ENCODE assay signal across 19 mouse cellular contexts in genomic region chr4:53356374-53356773, GRCm38 (mm10).
DNase-seq lines count a peak whose midpoint lies in the region; ATAC-seq and TF ChIP-seq lines count a peak whose summit lies in the region.
"Had no signal": no experiment of that assay in that cellular context is flagged by ENCODE, and none has a peak within 500 bp of the region (broad histone marks: within the 10 kb centered on the region; RNA-seq: fewer than 3 reads in every experiment).

No protein-coding gene starts in this region.

- H3K79me2 ChIP-seq in MEL (ENCODE audit: control insufficient read depth, insufficient read depth, low read length, poor library complexity) = no peaks in the 10 kb centered on the region

- TF ChIP-seq POLR2A in MEL (IDR thresholded peaks at IDR 0.05; ENCODE audit: control insufficient read depth in 1 of 2, insufficient read depth in 1 of 2, low read depth in 1 of 2, low read length in 2 of 2, poor library complexity in 1 of 2) = no peak
- TF ChIP-seq POLR2A in cortical plate, adult 2 months (IDR thresholded peaks at IDR 0.05; ENCODE audit: extremely low read depth, insufficient read depth, low read length) = no peak

- no peak overlapping the region for H3K9ac ChIP-seq in intestine, postnatal 0 days (ENCODE audit: low read depth, low read length)
- no peak overlapping the region for H3K9ac ChIP-seq in intestine, embryonic 15.5 days
- H3K9ac ChIP-seq in liver, postnatal 0 days (replicated peaks) = no peak overlapping the region
- H3K9ac ChIP-seq in liver, embryonic 12.5 days = no peak overlapping the region
- no peak overlapping the region for H3K9ac ChIP-seq in MEL (ENCODE audit: control insufficient read depth, low read depth, low read length, poor library complexity, severe bottlenecking)
- H3K9ac ChIP-seq: embryonic facial prominence, embryonic 15.5 days; hindbrain, embryonic 12.5 days; limb, embryonic 13.5 days had no signal

- H3K4me3 ChIP-seq in intestine, postnatal 0 days (ENCODE audit: low read depth, low read length) = no peak overlapping the region
- H3K4me3 ChIP-seq in intestine, embryonic 15.5 days (replicated peaks) = no peak overlapping the region
- no peak overlapping the region for H3K4me3 ChIP-seq in liver, postnatal 0 days (ENCODE audit: low read depth, low read length)
- H3K4me3 ChIP-seq in liver, embryonic 12.5 days = no peak overlapping the region
- H3K4me3 ChIP-seq in MEL (ENCODE audit: control insufficient read depth in 1 of 2, insufficient read depth in 1 of 2, low read depth in 2 of 2, low read length in 2 of 2) = no peak overlapping the region
- no peak overlapping the region for H3K4me3 ChIP-seq in cortical plate, adult 2 months (ENCODE audit: insufficient read depth, low read length)
- H3K4me3 ChIP-seq: embryonic facial prominence, embryonic 15.5 days; hindbrain, embryonic 12.5 days; limb, embryonic 13.5 days; megakaryocyte, embryonic 14.5 days had no signal

- no peaks in the 10 kb centered on the region; the same call in 1 of the 2 replicates for H3K27me3 ChIP-seq in intestine, postnatal 0 days (replicated peaks; ENCODE audit: control insufficient read depth, insufficient read depth, low read length)
- H3K27me3 ChIP-seq in intestine, embryonic 15.5 days (replicated peaks) = no peaks in the 10 kb centered on the region
- no peaks in the 10 kb centered on the region for H3K27me3 ChIP-seq in liver, postnatal 0 days (ENCODE audit: insufficient read depth, low read length)
- H3K27me3 ChIP-seq in liver, embryonic 12.5 days (replicated peaks) = no peaks in the 10 kb centered on the region
- no peaks in the 10 kb centered on the region; a peak in 1 of 4 replicates for H3K27me3 ChIP-seq in MEL (ENCODE audit: control insufficient read depth in 1 of 2, insufficient read depth in 2 of 2, low read length in 2 of 2)
- H3K27me3 ChIP-seq: embryonic facial prominence, embryonic 15.5 days; hindbrain, embryonic 12.5 days; limb, embryonic 13.5 days had no signal

- no peak overlapping the region for H3K27ac ChIP-seq in intestine, postnatal 0 days (ENCODE audit: low read depth, low read length)
- no peak overlapping the region for H3K27ac ChIP-seq in intestine, embryonic 15.5 days
- H3K27ac ChIP-seq in liver, postnatal 0 days (ENCODE audit: low read depth) = no peak overlapping the region
- H3K27ac ChIP-seq in liver, embryonic 12.5 days = no peak overlapping the region
- H3K27ac ChIP-seq in MEL (ENCODE audit: control insufficient read depth, low read depth, low read length) = no peak overlapping the region
- H3K27ac ChIP-seq in cortical plate, adult 2 months (ENCODE audit: insufficient read depth, low read length) = no peak overlapping the region
- H3K27ac ChIP-seq: embryonic facial prominence, embryonic 15.5 days; hindbrain, embryonic 12.5 days; limb, embryonic 13.5 days had no signal

- H3K4me2 ChIP-seq in intestine, postnatal 0 days (replicated peaks; ENCODE audit: low read depth) = no peak overlapping the region
- H3K4me2 ChIP-seq in intestine, embryonic 15.5 days (replicated peaks) = no peak overlapping the region
- no peak overlapping the region for H3K4me2 ChIP-seq in liver, postnatal 0 days (ENCODE audit: low read depth, low read length)
- no peak overlapping the region for H3K4me2 ChIP-seq in liver, embryonic 12.5 days
- H3K4me2 ChIP-seq: embryonic facial prominence, embryonic 15.5 days; hindbrain, embryonic 12.5 days; limb, embryonic 13.5 days had no signal

- peak; percentile 34 for TF ChIP-seq CTCF in intestine, postnatal 0 days (IDR thresholded peaks at IDR 0.05; ENCODE audit: low read depth)
- peak; percentile 34 for TF ChIP-seq CTCF in liver, postnatal 0 days (IDR thresholded peaks at IDR 0.05; ENCODE audit: low read depth)
- peak in 1 of 3 experiments; percentile 42; a peak in 3 of 6 replicates for TF ChIP-seq CTCF in MEL (IDR thresholded peaks at IDR 0.05 in 2 of 3, conservative IDR thresholded peaks at IDR 0.05 in 1 of 3; ENCODE audit: control insufficient read depth in 1 of 3, insufficient read depth in 1 of 3, low read depth in 2 of 3, low read length in 3 of 3, poor library complexity in 1 of 3, severe bottlenecking in 1 of 3)
- 0 out of 2 replicates have a peak, but pooled peaks have one; percentile 21 for TF ChIP-seq CTCF in cortical plate, adult 2 months (IDR thresholded peaks at IDR 0.05; ENCODE audit: extremely low read depth, insufficient read depth, low read length)

- no peak for DNase-seq in liver, postnatal 0 days
- DNase-seq in MEL (ENCODE audit: low read depth, low spot score) = no peak
- no peak for DNase-seq in retina, embryonic 14.5 days (ENCODE audit: low spot score)
- DNase-seq in thymus, postnatal 14 days = no peak
- DNase-seq: adrenal gland, adult 2 months; cerebellum, adult 9-10 months; gastrocnemius, postnatal 14 days; heart, postnatal 10 days; spleen, adult 18-20 months had no signal

- no peak for ATAC-seq in intestine, postnatal 0 days
- ATAC-seq in intestine, embryonic 15.5 days = no peak
- no peak for ATAC-seq in liver, postnatal 0 days
- ATAC-seq in liver, embryonic 12.5 days = no peak
- ATAC-seq: intestine, embryonic 16.5 days; midbrain, embryonic 16.5 days had no signal

- H3K9me3 ChIP-seq in intestine, postnatal 0 days (ENCODE audit: control insufficient read depth) = no peaks in the 10 kb centered on the region
- H3K9me3 ChIP-seq in intestine, embryonic 15.5 days = no peaks in the 10 kb centered on the region
- no peaks in the 10 kb centered on the region for H3K9me3 ChIP-seq in liver, postnatal 0 days (ENCODE audit: low read length)
- H3K9me3 ChIP-seq in liver, embryonic 12.5 days (replicated peaks) = no peaks in the 10 kb centered on the region
- H3K9me3 ChIP-seq in MEL (replicated peaks; ENCODE audit: insufficient read depth, low read length) = no peaks in the 10 kb centered on the region
- H3K9me3 ChIP-seq: embryonic facial prominence, embryonic 15.5 days; hindbrain, embryonic 12.5 days; limb, embryonic 13.5 days; megakaryocyte, embryonic 14.5 days had no signal

- no peak for TF ChIP-seq EP300 in liver, postnatal 0 days (IDR thresholded peaks at IDR 0.05; ENCODE audit: low read depth)
- no peak for TF ChIP-seq EP300 in MEL (IDR thresholded peaks at IDR 0.05; ENCODE audit: low read depth in 1 of 2, low read length in 2 of 2)

- H3K36me3 ChIP-seq in intestine, postnatal 0 days (ENCODE audit: control insufficient read depth, insufficient read depth) = no peaks in the 10 kb centered on the region
- no peaks in the 10 kb centered on the region for H3K36me3 ChIP-seq in intestine, embryonic 15.5 days
- no peaks in the 10 kb centered on the region for H3K36me3 ChIP-seq in liver, postnatal 0 days (replicated peaks; ENCODE audit: insufficient read depth, low read length)
- H3K36me3 ChIP-seq in liver, embryonic 12.5 days = no peaks in the 10 kb centered on the region
- H3K36me3 ChIP-seq in MEL (ENCODE audit: control insufficient read depth in 1 of 2, insufficient read depth in 2 of 2, low read length in 2 of 2) = no peaks in the 10 kb centered on the region; a peak in 1 of 4 replicates
- H3K36me3 ChIP-seq: embryonic facial prominence, embryonic 15.5 days; hindbrain, embryonic 12.5 days; limb, embryonic 13.5 days had no signal

- TF ChIP-seq RAD21 in MEL (IDR thresholded peaks at IDR 0.05; ENCODE audit: low read depth, low read length) = peak; percentile 39

- H3K4me1 ChIP-seq in intestine, postnatal 0 days (replicated peaks; ENCODE audit: control insufficient read depth, insufficient read depth, low read length) = no peaks in the 10 kb centered on the region
- H3K4me1 ChIP-seq in intestine, embryonic 15.5 days (replicated peaks) = no peaks in the 10 kb centered on the region
- no peaks in the 10 kb centered on the region for H3K4me1 ChIP-seq in liver, postnatal 0 days (ENCODE audit: insufficient read depth)
- no peaks in the 10 kb centered on the region for H3K4me1 ChIP-seq in liver, embryonic 12.5 days
- peaks cover 0 to 3% of the 10 kb centered on the region in 2 experiments; a peak in 2 of 4 replicates for H3K4me1 ChIP-seq in MEL (ENCODE audit: control insufficient read depth in 1 of 2, insufficient read depth in 2 of 2, low read length in 2 of 2)
- H3K4me1 ChIP-seq in cortical plate, adult 2 months (ENCODE audit: control insufficient read depth, insufficient read depth, low read length) = no peaks in the 10 kb centered on the region
- H3K4me1 ChIP-seq: embryonic facial prominence, embryonic 15.5 days; hindbrain, embryonic 12.5 days; megakaryocyte, embryonic 14.5 days had no signal

- 65% methylated on average over 2 of the region's 2 CpGs for WGBS in intestine, postnatal 0 days
- WGBS in intestine, embryonic 15.5 days = 77% methylated on average over 2 of the region's 2 CpGs
- 72% methylated on average over 2 of the region's 2 CpGs for WGBS in liver, postnatal 0 days (ENCODE audit: insufficient replicate concordance)
- WGBS in liver, embryonic 12.5 days (ENCODE audit: insufficient replicate concordance) = 67% methylated on average over 2 of the region's 2 CpGs

TF ChIP-seq in MEL, 35 proteins besides CTCF, POLR2A, EP300 and RAD21:
- TF ChIP-seq ZMIZ1 (IDR thresholded peaks at IDR 0.05; ENCODE audit: low read depth, low read length) (no peak), ELF1 (IDR thresholded peaks at IDR 0.05; ENCODE audit: low read depth, low read length) (no peak), GABPA (IDR thresholded peaks at IDR 0.05; ENCODE audit: low read depth, low read length) (no peak), ZC3H11A (IDR thresholded peaks at IDR 0.05; ENCODE audit: low read depth, low read length) (peak; percentile 38), SMC3 (IDR thresholded peaks at IDR 0.05; ENCODE audit: low read depth, low read length) (peak; percentile 51), CHD2 (IDR thresholded peaks at IDR 0.05; ENCODE audit: low read length) (no peak), E2F4 (IDR thresholded peaks at IDR 0.05; ENCODE audit: borderline replicate concordance, low read depth, low read length) (no peak), SIN3A (IDR thresholded peaks at IDR 0.05; ENCODE audit: low read length) (no peak), ZNF384 (IDR thresholded peaks at IDR 0.05; ENCODE audit: low read depth, low read length) (no peak), NELFE (IDR thresholded peaks at IDR 0.05; ENCODE audit: low read depth, low read length) (no peak), GATA1 (IDR thresholded peaks at IDR 0.05; ENCODE audit: low read depth, low read length) (no peak)
